Mouse (Mus musculus): ENCODE measurements around the gene Enoph1. TPM values are rescaled to one million over a fixed set of nuclear protein-coding genes. Genes with fewer than 3 reads are reported as not detected.
A peak's percentile ranks its signal among the peaks of the same experiment; 100 is the strongest.

Gene Enoph1
- polyA plus RNA-seq, 1 experiment from 2014 or later, result 50.8 TPM

GRCm38 (mm10) chr5:100071541-100071940 is 31.8 kb downstream of the Enoph1 start:
- TF ChIP-seq CTCF (IDR thresholded peaks at IDR 0.05; ENCODE audit: low read depth), result no peak
- peaks cover 42% of the 10 kb centered on the region for H3K36me3 ChIP-seq (ENCODE audit: insufficient read depth)
- ATAC-seq (ENCODE audit: insufficient read depth), result no peak
- no peaks in the 10 kb centered on the region for H3K4me1 ChIP-seq (ENCODE audit: insufficient read depth)
- H3K9ac ChIP-seq, result no peak overlapping the region
- no peaks in the 10 kb centered on the region for H3K27me3 ChIP-seq (ENCODE audit: insufficient read depth, low read length)
- H3K4me3 ChIP-seq (ENCODE audit: low read depth, low read length), result no peak overlapping the region
- H3K4me2 ChIP-seq, result no peak overlapping the region
- no peak overlapping the region; the same call in 1 of the 2 replicates for H3K27ac ChIP-seq (ENCODE audit: low read depth)
- no peaks in the 10 kb centered on the region for H3K9me3 ChIP-seq (ENCODE audit: low read depth, low read length)
- no peak for DNase-seq
- 86% methylated on average over 5 of the region's 5 CpGs for WGBS

- no peak for DNase-seq
- no peak overlapping the region for H3K9ac ChIP-seq
These were observed 32.8 kb downstream of the Enoph1 start for GRCm38 (mm10) chr5:100072557-100072956.

GRCm38 (mm10) chr5:100074571-100074970 is 34.8 kb downstream of the Enoph1 start:
- H3K36me3 ChIP-seq (ENCODE audit: insufficient read depth), result peaks cover 23% of the 10 kb centered on the region
- peak; percentile 39 for TF ChIP-seq CTCF (IDR thresholded peaks at IDR 0.05; ENCODE audit: low read depth)
- no peak overlapping the region for H3K9ac ChIP-seq
- no peak overlapping the region for H3K4me2 ChIP-seq
- 54% methylated on average over 4 of the region's 4 CpGs for WGBS
- no peak overlapping the region for H3K4me3 ChIP-seq (ENCODE audit: low read depth, low read length)
- DNase-seq, result peak; percentile 44
- no peaks in the 10 kb centered on the region for H3K27me3 ChIP-seq (ENCODE audit: insufficient read depth, low read length)
- no peak for ATAC-seq (ENCODE audit: insufficient read depth)
- 0 out of 2 replicates have a peak, but pooled peaks cover 10% of the 10 kb centered on the region for H3K4me1 ChIP-seq (ENCODE audit: insufficient read depth)
- H3K27ac ChIP-seq (ENCODE audit: low read depth), result no peak overlapping the region
- H3K9me3 ChIP-seq (ENCODE audit: low read depth, low read length), result no peaks in the 10 kb centered on the region

More at GRCm38 (mm10) chr5:100072557-100072956, 32.8 kb downstream of the Enoph1 start:
- no peak overlapping the region for H3K4me2 ChIP-seq
- no peak overlapping the region for H3K27ac ChIP-seq (ENCODE audit: low read depth)
- no peak for ATAC-seq (ENCODE audit: insufficient read depth)
- 70% methylated on average over 9 of the region's 9 CpGs for WGBS
- H3K27me3 ChIP-seq (ENCODE audit: insufficient read depth, low read length), result no peaks in the 10 kb centered on the region
- H3K4me3 ChIP-seq (ENCODE audit: low read depth, low read length), result no peak overlapping the region
- no peak for TF ChIP-seq CTCF (IDR thresholded peaks at IDR 0.05; ENCODE audit: low read depth)
- H3K9me3 ChIP-seq (ENCODE audit: low read depth, low read length), result no peaks in the 10 kb centered on the region
- peaks cover 39% of the 10 kb centered on the region for H3K36me3 ChIP-seq (ENCODE audit: insufficient read depth)
- no peaks in the 10 kb centered on the region for H3K4me1 ChIP-seq (ENCODE audit: insufficient read depth)

- 19% methylated on average over 36 of the region's 36 CpGs for WGBS
- Histone ChIP-seq H3K9ac (peak overlapping the region; percentile 38; the same call in 1 of the 2 replicates), H3K27me3 (ENCODE audit: insufficient read depth, low read length) (no peaks in the 10 kb centered on the region), H3K4me3 (ENCODE audit: low read depth, low read length) (peak overlapping the region; percentile 33), H3K27ac (ENCODE audit: low read depth) (no peak overlapping the region), H3K4me2 (peak overlapping the region; percentile 67), H3K36me3 (ENCODE audit: insufficient read depth) (no peaks in the 10 kb centered on the region), H3K9me3 (ENCODE audit: low read depth, low read length) (no peaks in the 10 kb centered on the region), H3K4me1 (ENCODE audit: insufficient read depth) (peaks cover 15% of the 10 kb centered on the region)
- TF ChIP-seq CTCF (IDR thresholded peaks at IDR 0.05; ENCODE audit: low read depth), result no peak
- DNase-seq (peak; percentile 61), ATAC-seq (ENCODE audit: insufficient read depth) (peak; percentile 63; the same call in 1 of the 2 replicates)
These were observed 39.5 kb downstream of the Enoph1 start for GRCm38 (mm10) chr5:100079040-100079930.

GRCm38 (mm10) chr5:100079931-100080275 is 40.1 kb downstream of the Enoph1 start:
- no peak for ATAC-seq (ENCODE audit: insufficient read depth)
- H3K27me3 ChIP-seq (ENCODE audit: insufficient read depth, low read length), result no peaks in the 10 kb centered on the region
- H3K4me2 ChIP-seq, result peak overlapping the region; percentile 67
- WGBS, result 80% methylated on average over 8 of the region's 8 CpGs
- H3K27ac ChIP-seq (ENCODE audit: low read depth), result no peak overlapping the region
- TF ChIP-seq CTCF (IDR thresholded peaks at IDR 0.05; ENCODE audit: low read depth), result no peak
- no peak overlapping the region for H3K9ac ChIP-seq
- DNase-seq, result no peak
- peaks cover 17% of the 10 kb centered on the region for H3K4me1 ChIP-seq (ENCODE audit: insufficient read depth)
- no peak overlapping the region for H3K4me3 ChIP-seq (ENCODE audit: low read depth, low read length)
- no peaks in the 10 kb centered on the region for H3K36me3 ChIP-seq (ENCODE audit: insufficient read depth)
- H3K9me3 ChIP-seq (ENCODE audit: low read depth, low read length), result no peaks in the 10 kb centered on the region

- ATAC-seq (ENCODE audit: insufficient read depth) (no peak), DNase-seq (no peak)
- Histone ChIP-seq H3K9me3 (ENCODE audit: low read depth, low read length) (no peaks in the 10 kb centered on the region), H3K4me2 (no peak overlapping the region), H3K36me3 (ENCODE audit: insufficient read depth) (no peaks in the 10 kb centered on the region), H3K27ac (ENCODE audit: low read depth) (no peak overlapping the region), H3K27me3 (ENCODE audit: insufficient read depth, low read length) (no peaks in the 10 kb centered on the region), H3K4me1 (ENCODE audit: insufficient read depth) (peaks cover 23% of the 10 kb centered on the region), H3K9ac (no peak overlapping the region), H3K4me3 (ENCODE audit: low read depth, low read length) (no peak overlapping the region)
- TF ChIP-seq CTCF (IDR thresholded peaks at IDR 0.05; ENCODE audit: low read depth), result no peak
- 78% methylated on average over 4 of the region's 4 CpGs for WGBS
These were observed 42.2 kb downstream of the Enoph1 start for GRCm38 (mm10) chr5:100082006-100082405.

GRCm38 (mm10) chr5:100083953-100084562 is 44.3 kb downstream of the Enoph1 start:
- ATAC-seq (ENCODE audit: insufficient read depth), result no peak
- TF ChIP-seq CTCF (IDR thresholded peaks at IDR 0.05; ENCODE audit: low read depth), result no peak
- Histone ChIP-seq H3K27ac (ENCODE audit: low read depth) (peak overlapping the region; percentile 65; the same call in 1 of the 2 replicates), H3K4me1 (ENCODE audit: insufficient read depth) (peaks cover 19% of the 10 kb centered on the region), H3K9me3 (ENCODE audit: low read depth, low read length) (no peaks in the 10 kb centered on the region), H3K4me3 (ENCODE audit: low read depth, low read length) (no peak overlapping the region), H3K9ac (no peak overlapping the region), H3K4me2 (no peak overlapping the region), H3K27me3 (ENCODE audit: insufficient read depth, low read length) (no peaks in the 10 kb centered on the region), H3K36me3 (ENCODE audit: insufficient read depth) (no peaks in the 10 kb centered on the region)
- WGBS, result 45% methylated on average over 12 of the region's 12 CpGs
- DNase-seq, result peak; percentile 56

All from lung, embryonic 14.5 days (tissue).